Mouse (Mus musculus): ENCODE results near the gene Dnmt3l. TPM values are rescaled to one million over a fixed set of nuclear protein-coding genes. Genes with fewer than 3 reads are reported as not detected.
"Not testable (repeated sequence)": the region's sequence is repeated elsewhere in the genome, so short reads cannot be mapped to it uniquely, and the experiment has no call there.

Dnmt3l gene
- not detected in 2 replicates for polyA plus RNA-seq (2016; fragmentation: Nextera tagmentation; extraction: Ambion mirVana)

DNA sequence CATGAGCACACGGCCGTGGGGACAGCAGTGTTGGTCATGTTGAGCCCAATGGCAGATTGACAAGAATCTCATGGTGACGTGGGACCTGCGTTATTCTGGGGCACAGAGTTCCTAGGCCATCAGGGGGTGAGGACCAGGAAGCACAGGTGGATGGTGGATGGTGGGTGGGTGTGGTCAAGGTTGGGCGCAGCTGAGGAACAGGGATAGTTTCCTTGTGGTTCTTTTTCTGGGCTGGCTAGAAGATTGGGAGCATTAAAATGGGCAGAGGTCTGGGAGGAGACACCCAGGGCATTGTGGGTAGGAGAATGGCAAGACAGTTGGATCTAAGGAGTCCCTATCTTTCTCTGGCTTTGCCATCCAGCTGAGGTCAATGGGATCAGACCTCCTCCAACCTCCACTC lies at the start of gene Dnmt3l:
TSS of gene Dnmt3l (plus strand) at position 301 of the 400 bp plus-strand sequence.
- WGBS: 88% methylated on average over 5 of the region's 5 CpGs
- H3K27me3 ChIP-seq (ENCODE audit: insufficient read depth, poor library complexity, severe bottlenecking): peaks cover 43% of the 10 kb centered on the region
- H3K4me1 ChIP-seq: peaks cover 14% of the 10 kb centered on the region; the same call in 1 of the 2 replicates
- DNase-seq (ENCODE audit: low spot score): no peak
- H3K27ac ChIP-seq: no peak within 1 kb of the TSS
- H3K36me3 ChIP-seq: no peaks in the 10 kb centered on the region
- H3K4me3 ChIP-seq: no peak within 1 kb of the TSS
- H3K9me3 ChIP-seq: no peaks in the 10 kb centered on the region

DNA sequence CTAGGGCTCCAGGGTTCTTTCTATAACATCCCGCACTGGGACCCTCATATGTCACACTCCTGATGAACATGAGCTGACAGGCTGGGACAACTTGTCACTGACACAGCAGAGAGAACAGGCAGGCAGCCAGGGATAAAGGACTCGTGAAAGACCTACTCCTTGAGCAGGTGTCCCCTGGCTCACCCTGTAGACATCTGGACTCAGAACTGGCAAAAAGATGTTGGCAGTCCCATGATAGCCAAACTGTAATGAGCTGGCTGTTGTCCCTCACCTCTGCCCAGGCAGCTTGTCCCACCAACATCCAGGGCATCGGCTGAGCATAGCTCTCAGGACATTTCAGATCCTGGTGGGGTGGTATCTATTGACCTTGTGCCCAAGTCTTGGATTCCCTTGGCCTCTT lies 46.1 kb upstream of the Dnmt3l start:
- DNase-seq (ENCODE audit: low spot score): no peak
- H3K27ac ChIP-seq: no peak overlapping the region
- H3K27me3 ChIP-seq (ENCODE audit: insufficient read depth, poor library complexity, severe bottlenecking): no peaks in the 10 kb centered on the region
- H3K9me3 ChIP-seq: no peaks in the 10 kb centered on the region
- no peak overlapping the region for H3K4me3 ChIP-seq
- WGBS: 84% methylated on average over 3 of the region's 3 CpGs
- peaks cover 98% of the 10 kb centered on the region for H3K36me3 ChIP-seq
- no peaks in the 10 kb centered on the region for H3K4me1 ChIP-seq

DNA sequence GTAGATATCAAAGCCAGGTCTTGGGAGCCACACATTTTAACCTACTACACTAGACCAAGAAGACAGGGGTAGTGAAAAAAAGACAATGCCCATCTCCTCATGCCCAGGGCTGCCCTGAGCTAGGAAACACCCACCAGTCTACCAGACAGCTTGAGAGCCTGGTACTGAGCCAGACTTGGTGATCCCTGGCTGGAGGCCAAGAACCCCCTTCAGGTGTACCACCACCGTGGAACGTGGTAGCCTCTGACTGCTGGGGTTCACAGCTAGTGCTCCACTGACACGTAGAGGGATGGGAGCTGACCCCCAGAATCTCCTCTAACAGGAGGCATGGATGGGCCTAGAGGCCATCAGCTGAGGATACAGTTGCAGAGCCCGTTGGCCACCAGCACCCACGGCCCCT lies 41.5 kb upstream of the Dnmt3l start:
- Histone ChIP-seq H3K9me3 (no peaks in the 10 kb centered on the region), H3K4me1 (peaks cover 9% of the 10 kb centered on the region; the same call in 1 of the 2 replicates), H3K4me3 (no peak overlapping the region), H3K27me3 (ENCODE audit: insufficient read depth, poor library complexity, severe bottlenecking) (no peaks in the 10 kb centered on the region), H3K27ac (no peak overlapping the region), H3K36me3 (peaks cover 98% of the 10 kb centered on the region)
- no peak for DNase-seq (ENCODE audit: low spot score)
- WGBS: 98% methylated on average over 5 of the region's 5 CpGs

DNA sequence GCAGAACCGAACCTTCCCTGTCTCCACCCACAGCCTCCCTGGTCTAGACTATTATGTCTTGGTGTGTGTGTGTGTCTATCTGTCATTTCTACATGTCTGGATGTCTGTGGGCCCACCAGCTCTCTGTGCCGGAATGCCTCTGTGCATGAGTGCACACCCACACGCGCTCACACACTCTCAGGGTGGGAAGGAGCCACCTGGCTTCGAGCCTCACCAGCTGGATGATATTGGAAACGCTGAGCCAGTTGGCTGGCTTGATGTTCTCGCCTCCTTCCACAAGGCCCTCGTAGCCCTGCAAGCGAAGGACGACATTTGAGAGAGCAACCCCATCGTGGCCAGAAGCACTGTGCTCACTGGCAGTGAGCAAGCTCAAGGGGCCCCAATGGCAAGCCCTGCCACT lies 40.0 kb upstream of the Dnmt3l start:
- Histone ChIP-seq H3K4me3 (no peak overlapping the region), H3K27ac (no peak overlapping the region), H3K4me1 (peaks cover 25% of the 10 kb centered on the region), H3K27me3 (ENCODE audit: insufficient read depth, poor library complexity, severe bottlenecking) (no peaks in the 10 kb centered on the region), H3K36me3 (peaks cover 91% of the 10 kb centered on the region), H3K9me3 (no peaks in the 10 kb centered on the region)
- WGBS: 87% methylated on average over 11 of the region's 11 CpGs
- no peak for DNase-seq (ENCODE audit: low spot score)

DNA sequence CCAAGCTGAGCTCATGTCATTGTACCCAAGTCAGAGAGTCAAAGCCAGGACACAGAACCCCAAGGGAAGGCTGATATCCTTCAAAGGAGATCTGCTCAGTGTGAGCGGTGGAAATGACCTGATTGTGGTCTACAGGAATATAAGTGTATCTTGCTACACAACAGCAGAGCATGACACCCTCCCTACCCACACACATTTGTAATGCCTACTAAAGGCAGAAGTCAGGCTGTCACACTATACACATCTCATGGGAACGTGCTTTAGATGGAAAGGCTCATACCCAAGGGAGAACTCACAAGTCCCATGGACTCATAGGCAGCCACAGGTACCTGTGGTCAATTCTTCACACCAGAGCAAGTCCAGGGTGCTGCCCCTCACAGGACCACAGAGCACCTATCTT lies 39.4 kb upstream of the Dnmt3l start:
- peaks cover 30% of the 10 kb centered on the region for H3K4me1 ChIP-seq
- DNase-seq (ENCODE audit: low spot score): no peak
- H3K36me3 ChIP-seq: peaks cover 86% of the 10 kb centered on the region
- no peak overlapping the region for H3K27ac ChIP-seq
- no peak overlapping the region for H3K4me3 ChIP-seq
- 98% methylated on average over 2 of the region's 2 CpGs for WGBS
- H3K9me3 ChIP-seq: no peaks in the 10 kb centered on the region
- H3K27me3 ChIP-seq (ENCODE audit: insufficient read depth, poor library complexity, severe bottlenecking): no peaks in the 10 kb centered on the region

DNA sequence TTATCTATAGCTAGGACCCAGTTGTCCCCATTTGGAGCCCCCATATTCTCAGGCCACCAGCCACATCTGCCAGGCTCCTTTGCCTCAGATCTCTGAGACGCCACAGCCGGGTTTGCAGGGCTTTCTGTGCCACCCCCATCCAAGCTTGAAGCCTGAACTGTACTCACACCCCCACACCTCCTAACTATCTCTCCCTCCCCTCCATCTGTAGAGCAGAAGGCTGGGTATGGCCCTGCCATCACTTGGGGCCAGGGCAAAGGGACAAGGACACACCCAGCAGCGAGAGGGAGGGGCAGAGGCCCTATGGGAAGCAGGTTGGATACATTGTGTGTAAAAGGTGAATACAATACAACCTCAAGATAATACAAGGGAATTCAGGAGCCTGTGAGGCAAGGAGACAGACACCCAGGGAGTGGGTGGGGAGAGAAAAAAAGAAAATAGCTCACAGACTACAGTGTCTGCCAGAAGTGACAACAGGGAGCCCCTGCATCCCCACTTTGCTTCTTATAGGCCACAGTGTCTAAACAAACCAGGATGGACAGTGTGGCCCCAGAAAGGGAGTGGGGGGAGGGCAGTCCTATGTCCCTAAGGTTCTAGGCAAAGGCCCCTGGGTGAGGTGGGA lies 37.2 kb upstream of the Dnmt3l start:
- no peak overlapping the region for H3K4me3 ChIP-seq

DNA sequence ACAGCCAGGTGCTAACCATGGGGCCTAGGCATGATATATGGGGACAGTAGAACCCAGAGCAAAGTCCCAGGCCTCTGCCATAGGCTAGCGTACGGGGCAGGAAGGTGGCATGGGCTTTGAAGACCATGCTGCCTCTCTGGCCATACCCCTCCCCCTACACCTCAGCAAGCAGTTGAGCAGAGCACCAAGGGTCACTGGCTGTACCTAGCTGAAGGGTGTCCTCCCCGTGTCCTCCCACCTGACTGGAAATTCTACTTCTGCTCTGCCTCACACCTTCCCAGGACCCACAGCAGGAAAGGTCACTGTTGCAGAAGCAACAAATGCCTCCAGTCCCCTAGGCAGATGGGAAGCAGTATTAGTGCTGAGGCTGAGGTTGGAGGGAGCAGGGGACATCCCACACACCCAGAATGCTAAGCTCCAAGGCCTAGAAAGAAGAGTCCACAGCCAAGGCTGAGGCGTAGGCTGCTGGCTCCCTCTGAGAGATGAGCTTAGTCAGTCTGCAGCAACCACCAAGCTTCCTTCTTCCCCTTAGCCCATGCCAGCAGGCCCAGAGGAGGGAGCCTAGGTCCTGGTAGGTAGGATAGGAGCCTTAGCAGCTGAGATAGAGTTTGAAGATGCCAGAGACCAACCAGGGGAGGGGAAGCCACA lies 35.8 kb upstream of the Dnmt3l start:
- Histone ChIP-seq H3K9me3 (no peaks in the 10 kb centered on the region), H3K4me1 (peaks cover 51% of the 10 kb centered on the region), H3K27ac (peak overlapping the region; percentile 71), H3K36me3 (peaks cover 51% of the 10 kb centered on the region), H3K4me3 (0 out of 2 replicates have a peak overlapping the region, but pooled peaks have one; percentile 2), H3K27me3 (ENCODE audit: insufficient read depth, poor library complexity, severe bottlenecking) (no peaks in the 10 kb centered on the region)
- DNase-seq (ENCODE audit: low spot score): no peak
- 85% methylated on average over 4 of the region's 4 CpGs for WGBS

More for the DNA sequence above, 37.2 kb upstream of the Dnmt3l start:
- DNase-seq (ENCODE audit: low spot score): peak; percentile 86
- 86% methylated on average over 3 of the region's 3 CpGs for WGBS
- Histone ChIP-seq H3K27me3 (ENCODE audit: insufficient read depth, poor library complexity, severe bottlenecking) (no peaks in the 10 kb centered on the region), H3K27ac (peak overlapping the region; percentile 44), H3K36me3 (peaks cover 65% of the 10 kb centered on the region), H3K4me1 (peaks cover 48% of the 10 kb centered on the region), H3K9me3 (no peaks in the 10 kb centered on the region)

DNA sequence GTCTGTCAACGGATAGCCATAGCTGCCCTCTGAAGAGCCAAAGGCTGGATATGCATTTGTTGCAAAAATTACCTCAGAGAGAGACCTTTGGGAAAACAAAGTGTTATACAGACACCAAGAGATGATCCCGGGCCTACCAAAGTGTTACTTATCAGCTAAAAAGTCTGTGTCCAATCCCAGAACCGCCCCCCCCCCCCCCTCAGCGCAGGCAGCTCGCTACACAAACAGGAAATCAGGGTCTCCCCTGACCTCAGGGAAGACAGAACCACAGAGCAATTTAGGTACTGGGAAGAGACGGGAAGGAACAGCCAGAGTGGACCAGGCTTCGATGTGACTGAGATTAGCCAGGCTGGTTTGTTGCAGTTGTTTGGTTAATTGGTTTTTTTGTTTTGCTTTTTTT lies 34.5 kb upstream of the Dnmt3l start:
- Histone ChIP-seq H3K27me3 (ENCODE audit: insufficient read depth, poor library complexity, severe bottlenecking) (no peaks in the 10 kb centered on the region), H3K27ac (peak overlapping the region; percentile 69), H3K4me3 (no peak overlapping the region), H3K9me3 (no peaks in the 10 kb centered on the region), H3K36me3 (peaks cover 39% of the 10 kb centered on the region), H3K4me1 (peaks cover 51% of the 10 kb centered on the region)
- 37% methylated on average over 7 of the region's 7 CpGs for WGBS
- peak; percentile 71 for DNase-seq (ENCODE audit: low spot score)

DNA sequence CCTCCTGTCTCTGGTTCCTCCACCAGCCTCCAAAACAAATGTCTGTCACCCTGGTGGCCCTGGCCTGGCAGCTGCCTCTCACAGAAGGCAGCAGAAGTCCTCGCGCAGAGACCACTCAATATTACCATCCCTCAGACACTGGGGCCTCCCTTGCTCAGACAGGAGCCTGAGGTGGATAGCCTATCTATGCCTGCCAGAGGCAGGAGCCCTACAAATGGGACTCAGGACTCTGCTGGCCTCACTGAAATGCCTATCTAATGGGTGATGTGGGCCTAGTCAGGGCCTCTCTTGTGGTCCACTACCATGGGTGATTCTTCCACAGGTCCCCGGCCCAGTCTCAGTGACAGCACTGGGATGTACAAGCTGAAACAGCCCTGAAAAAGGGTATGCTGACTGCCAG lies 33.6 kb upstream of the Dnmt3l start:
- H3K36me3 ChIP-seq: peaks cover 30% of the 10 kb centered on the region
- H3K4me3 ChIP-seq: peak overlapping the region; percentile 90
- no peaks in the 10 kb centered on the region for H3K27me3 ChIP-seq (ENCODE audit: insufficient read depth, poor library complexity, severe bottlenecking)
- no peaks in the 10 kb centered on the region for H3K9me3 ChIP-seq
- H3K4me1 ChIP-seq: peaks cover 51% of the 10 kb centered on the region
- peak overlapping the region; percentile 99 for H3K27ac ChIP-seq
- peak; percentile 83 for DNase-seq (ENCODE audit: low spot score)
- WGBS: 73% methylated on average over 3 of the region's 3 CpGs

DNA sequence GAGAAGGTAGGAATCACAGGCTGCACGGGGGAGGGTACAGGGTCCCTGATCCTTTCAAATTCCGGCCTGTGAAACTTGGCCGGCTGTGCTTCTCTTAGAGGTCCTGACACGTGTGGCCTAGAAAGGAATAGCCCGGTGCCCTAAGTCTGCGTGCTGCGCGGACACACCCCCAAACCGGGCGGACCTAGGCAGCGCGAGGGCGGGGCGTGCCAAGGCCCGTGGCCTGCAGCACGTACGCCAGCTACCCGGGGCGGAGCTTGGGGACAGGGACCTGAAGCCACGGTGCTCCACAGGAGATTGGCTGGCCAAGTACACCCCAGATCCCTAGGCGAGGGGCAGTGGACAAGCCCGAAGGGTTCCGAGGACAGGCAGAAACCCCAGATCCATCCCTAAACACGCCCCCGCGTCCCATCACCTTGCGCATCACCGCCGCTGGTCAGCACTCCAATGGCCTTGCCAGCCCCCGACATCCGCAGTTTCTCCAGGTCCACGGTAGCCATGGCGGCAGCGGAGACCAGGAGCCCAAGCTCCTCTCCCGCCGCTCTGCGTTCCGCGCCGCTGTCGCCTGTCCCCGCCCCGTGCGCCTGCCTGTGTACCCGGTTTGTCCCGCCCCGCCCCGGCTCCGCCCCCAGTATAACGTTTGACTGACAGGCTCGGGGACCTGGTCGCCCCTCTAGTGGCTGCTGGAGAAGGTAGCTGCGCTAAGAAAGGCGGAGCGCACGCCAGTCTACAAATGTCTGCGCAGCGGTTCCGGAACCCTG lies 32.4 kb upstream of the Dnmt3l start:
- peaks cover 51% of the 10 kb centered on the region for H3K4me1 ChIP-seq
- peak; percentile 99 for DNase-seq (ENCODE audit: low spot score)
- WGBS: under 1% methylated on average over 59 of the region's 59 CpGs
- H3K4me3 ChIP-seq: peak overlapping the region; percentile 90
- no peaks in the 10 kb centered on the region for H3K27me3 ChIP-seq (ENCODE audit: insufficient read depth, poor library complexity, severe bottlenecking)
- H3K9me3 ChIP-seq: no peaks in the 10 kb centered on the region
- H3K36me3 ChIP-seq: peaks cover 19% of the 10 kb centered on the region
- peak overlapping the region; percentile 99 for H3K27ac ChIP-seq

DNA sequence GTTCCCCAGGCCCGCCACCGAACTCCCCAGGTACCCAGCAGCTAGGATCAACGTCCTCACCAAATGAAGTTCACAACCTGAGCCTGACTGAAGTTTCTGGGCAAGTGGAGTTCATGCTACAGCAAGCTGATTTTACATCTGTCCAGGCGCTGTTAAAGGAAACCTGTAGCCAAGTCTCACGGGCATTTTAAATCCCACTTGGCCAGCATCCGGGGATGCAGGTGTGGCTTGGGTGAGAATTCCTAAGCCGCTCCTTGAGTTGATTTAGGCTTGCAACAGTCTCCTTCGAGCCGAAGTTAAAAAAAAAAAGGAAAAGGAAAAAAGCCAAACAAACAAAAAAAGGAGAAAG lies 31.8 kb upstream of the Dnmt3l start, which contains the start of gene Pfkl:
TSS of gene Pfkl (minus strand) at position 139 of the 349 bp plus-strand sequence.
- H3K9me3 ChIP-seq: no peaks in the 10 kb centered on the region
- H3K36me3 ChIP-seq: peaks cover 14% of the 10 kb centered on the region
- DNase-seq (ENCODE audit: low spot score): no peak
- peaks cover 45% of the 10 kb centered on the region for H3K4me1 ChIP-seq
- under 1% methylated on average over 9 of the region's 9 CpGs for WGBS
- H3K27me3 ChIP-seq (ENCODE audit: insufficient read depth, poor library complexity, severe bottlenecking): no peaks in the 10 kb centered on the region
- H3K27ac ChIP-seq: peak within 1 kb of the TSS; percentile 99
- peak within 1 kb of the TSS; percentile 90 for H3K4me3 ChIP-seq

DNA sequence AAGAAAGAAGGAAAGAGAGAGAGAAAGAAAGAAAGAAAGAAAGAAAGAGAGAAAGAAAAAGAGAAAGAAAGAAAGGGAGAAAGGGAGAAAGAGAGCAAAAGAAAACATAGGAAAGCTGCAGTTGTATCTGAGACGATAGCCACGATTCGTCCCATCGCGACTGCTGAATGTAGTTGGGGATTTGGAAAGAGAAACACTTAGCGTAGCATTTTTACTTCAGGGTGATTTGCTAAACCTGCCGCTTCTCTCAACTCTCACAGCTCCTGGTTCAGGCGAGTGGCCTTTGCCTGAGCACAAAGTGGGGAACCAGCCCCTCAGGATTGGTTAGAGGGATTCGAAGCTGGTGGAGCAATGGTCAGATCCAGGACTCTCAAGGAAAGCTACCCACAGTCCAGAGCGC lies 31.4 kb upstream of the Dnmt3l start:
- DNase-seq (ENCODE audit: low spot score): no peak
- peak overlapping the region; percentile 53; the same call in 1 of the 2 replicates for H3K27ac ChIP-seq
- peaks cover 41% of the 10 kb centered on the region for H3K4me1 ChIP-seq
- H3K9me3 ChIP-seq: no peaks in the 10 kb centered on the region
- no peaks in the 10 kb centered on the region for H3K27me3 ChIP-seq (ENCODE audit: insufficient read depth, poor library complexity, severe bottlenecking)
- WGBS: 14% methylated on average over 10 of the region's 10 CpGs
- peak overlapping the region; percentile 90 for H3K4me3 ChIP-seq
- peaks cover 10% of the 10 kb centered on the region for H3K36me3 ChIP-seq

DNA sequence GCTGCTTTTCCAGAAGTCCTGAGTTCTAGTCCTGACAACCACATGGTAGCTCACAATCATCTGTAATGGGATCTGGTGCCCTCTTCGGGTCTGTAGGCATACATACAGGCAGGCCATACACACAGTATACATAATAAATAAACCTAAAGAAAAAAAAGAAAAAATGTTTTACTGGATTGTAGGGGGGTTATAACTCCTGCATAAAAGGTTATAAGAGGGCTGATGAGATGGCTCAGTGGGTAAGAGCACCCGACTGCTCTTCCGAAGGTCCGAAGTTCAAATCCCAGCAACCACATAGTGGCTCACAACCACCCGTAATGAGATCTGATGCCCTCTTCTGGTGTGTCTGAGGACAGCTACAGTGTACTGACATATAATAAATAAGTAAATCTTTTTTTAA lies 30.6 kb upstream of the Dnmt3l start:
- H3K27me3 ChIP-seq (ENCODE audit: insufficient read depth, poor library complexity, severe bottlenecking); H3K4me3 ChIP-seq; H3K27ac ChIP-seq; H3K9me3 ChIP-seq; H3K36me3 ChIP-seq; DNase-seq (ENCODE audit: low spot score): not testable (repeated sequence)
- 92% methylated on average over 5 of the region's 5 CpGs for WGBS
- peaks cover 38% of the 10 kb centered on the region for H3K4me1 ChIP-seq
